In the genomic region with DNA sequence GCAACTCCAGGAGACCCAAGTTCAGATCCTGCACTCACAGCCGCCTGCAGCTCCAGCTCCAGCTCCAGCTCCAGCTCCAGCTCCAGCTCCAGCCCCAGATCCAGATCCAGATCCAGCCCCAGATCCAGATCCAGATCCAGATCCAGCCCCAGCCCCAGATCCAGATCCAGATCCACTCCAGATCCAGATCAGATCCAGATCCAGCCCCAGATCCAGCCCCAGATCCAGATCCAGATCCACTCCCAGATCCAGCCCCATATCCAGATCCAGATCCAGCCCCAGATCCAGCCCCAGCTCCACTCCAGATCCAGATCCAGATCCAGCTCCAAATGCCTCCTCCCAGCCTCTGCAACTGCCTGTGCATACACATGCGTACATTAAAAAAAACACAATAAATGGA, we compare ENCODE assay signal across 17 mouse cellular contexts.
"Had no signal": no experiment of that assay in that cellular context is flagged by ENCODE, and none has a peak within 500 bp of the region (broad histone marks: within the 10 kb centered on the region; RNA-seq: fewer than 3 reads in every experiment).

No protein-coding gene starts in this region.

- H3K27me3 ChIP-seq: lung, embryonic 15.5 days; midbrain, embryonic 13.5 days; midbrain, embryonic 15.5 days; neural tube, embryonic 12.5 days; stomach, embryonic 15.5 days had no signal

- H3K27ac ChIP-seq: lung, embryonic 15.5 days; macrophage; midbrain, embryonic 13.5 days; midbrain, embryonic 15.5 days; neural tube, embryonic 12.5 days; stomach, embryonic 15.5 days; stomach, postnatal 0 days had no signal

- H3K4me2 ChIP-seq: lung, embryonic 15.5 days; midbrain, embryonic 11.5 days; midbrain, embryonic 13.5 days; midbrain, embryonic 15.5 days; neural tube, embryonic 12.5 days; stomach, embryonic 15.5 days had no signal

- ATAC-seq: lung, postnatal 0 days; midbrain, embryonic 13.5 days; midbrain, embryonic 15.5 days had no signal

- H3K4me1 ChIP-seq: lung, embryonic 15.5 days; megakaryocyte, embryonic 14.5 days; neural tube, embryonic 12.5 days; stomach, embryonic 15.5 days had no signal

- DNase-seq: lung, adult 2 months; lung, postnatal 14 days; lung, postnatal 36 days; right cerebral cortex, postnatal 14 days; thymus, adult 2 months; thymus, postnatal 25 days; thymus, postnatal 4 days had no signal

- H3K9me3 ChIP-seq: lung, embryonic 15.5 days; midbrain, embryonic 13.5 days; midbrain, embryonic 15.5 days; neural tube, embryonic 12.5 days; stomach, embryonic 15.5 days had no signal

- H3K9ac ChIP-seq: lung, embryonic 15.5 days; midbrain, embryonic 13.5 days; midbrain, embryonic 15.5 days; neural tube, embryonic 12.5 days; stomach, embryonic 15.5 days had no signal

- H3K4me3 ChIP-seq: lung, embryonic 15.5 days; megakaryocyte, embryonic 14.5 days; midbrain, embryonic 13.5 days; midbrain, embryonic 15.5 days; neural tube, embryonic 12.5 days; stomach, embryonic 15.5 days had no signal

- H3K36me3 ChIP-seq: lung, embryonic 15.5 days; midbrain, embryonic 13.5 days; midbrain, embryonic 15.5 days; neural tube, embryonic 12.5 days; stomach, embryonic 15.5 days had no signal
